Mouse (Mus musculus) thymus, adult 2 months (tissue): Measurements from ENCODE around the gene Rfc5.

ENCODE experiments used
- CTCF ChIP-seq: fragments of 200-500 bp; IDR thresholded peaks from 2 replicates; pipeline ENCODE4 v1.5.1; 2012; ENCODE audit warnings: mild to moderate bottlenecking, control low read depth, low read length, moderate library complexity, borderline replicate concordance; ENCODE audit not compliant: control insufficient read depth, poor library complexity, insufficient read depth; ENCODE audit errors: extremely low read depth
- POLR2A ChIP-seq: fragments of 200-500 bp; IDR thresholded peaks from 2 replicates; pipeline ENCODE4 v1.6.1; 2012; ENCODE audit warnings: mild to moderate bottlenecking, low read length, control low read depth, moderate library complexity; ENCODE audit not compliant: control insufficient read depth, poor library complexity, insufficient read depth; ENCODE audit errors: extremely low read depth

GRCm38 (mm10) chr5:117383198-117383597 is 5.6 kb downstream of the Rfc5 start:
- TF ChIP-seq CTCF: no peak
- TF ChIP-seq POLR2A: no peak
